Mouse (Mus musculus) lung, adult 2 months (tissue): ENCODE measurements around the gene Gm30083.

Experiments used
- CTCF ChIP-seq: fragments of 200-500 bp; IDR thresholded peaks from 2 replicates; pipeline ENCODE4 v1.5.1; 2011; ENCODE audit warnings: mild to moderate bottlenecking, low read length, control low read depth; ENCODE audit not compliant: insufficient read depth
- POLR2A ChIP-seq: fragments of 200-500 bp; IDR thresholded peaks from 2 replicates; pipeline ENCODE4 v1.6.1; 2011; ENCODE audit warnings: low read depth, mild to moderate bottlenecking, control low read depth, low read length, borderline replicate concordance; ENCODE audit errors: extremely low read depth

DNA sequence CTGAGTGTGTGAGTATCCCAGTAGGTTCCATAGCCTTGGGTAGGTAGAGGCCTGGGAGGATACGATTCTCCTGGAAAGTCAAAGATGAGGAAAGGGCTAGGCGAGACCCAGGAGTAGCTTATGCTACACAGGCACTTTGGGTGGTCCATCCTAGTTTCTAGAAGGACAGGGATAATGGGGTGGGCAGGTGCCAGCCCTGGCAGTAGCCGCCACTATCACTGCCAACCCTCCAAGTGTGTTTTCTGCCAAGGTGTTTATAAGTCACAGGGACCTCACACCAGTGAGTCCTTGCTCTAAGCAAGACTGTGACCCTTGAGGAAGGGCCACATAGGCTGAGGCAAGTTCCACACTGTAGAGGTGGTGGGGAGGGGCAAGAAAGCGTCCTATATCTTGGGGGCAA, 26.3 kb upstream of the Gm30083 start:
- TF ChIP-seq CTCF (no peak), POLR2A (no peak)
